ENCODE assay signal across 20 mouse cellular contexts in the genomic region with DNA sequence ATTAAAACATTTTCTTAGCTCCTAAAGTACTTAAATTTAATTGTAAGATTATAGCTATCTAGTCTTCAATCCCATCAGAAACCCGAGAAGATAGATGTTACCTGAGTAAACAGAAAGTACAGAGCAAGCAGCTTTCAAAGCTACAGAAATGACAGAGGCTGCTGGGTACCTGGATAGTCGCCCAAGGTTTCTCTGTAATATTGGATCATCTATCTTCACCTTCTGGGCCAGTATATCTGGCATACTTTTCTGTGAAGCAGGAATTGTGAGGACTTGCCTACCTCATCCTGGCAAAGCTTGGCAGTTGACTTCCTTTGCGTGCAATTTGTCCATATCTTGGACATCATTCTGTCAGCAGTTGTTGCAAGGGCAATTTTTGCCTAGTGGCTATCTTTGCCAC.
DNase-seq lines count a peak whose midpoint lies in the region; ATAC-seq and TF ChIP-seq lines count a peak whose summit lies in the region.
"Had no signal": no experiment of that assay in that cellular context is flagged by ENCODE, and none has a peak within 500 bp of the region (broad histone marks: within the 10 kb centered on the region; RNA-seq: fewer than 3 reads in every experiment).

No protein-coding gene starts in this region.

- ATAC-seq in cerebellum, adult (ENCODE audit: insufficient number of reproducible peaks, low FRiP score, low TSS enrichment) = no peak
- ATAC-seq in midbrain, embryonic 14.5 days (ENCODE audit: low FRiP score, low TSS enrichment) = no peak
- ATAC-seq: forebrain, embryonic 14.5 days; hindbrain, postnatal 0 days had no signal

- H3K4me3 ChIP-seq in midbrain, embryonic 14.5 days (replicated peaks; ENCODE audit: low read depth, low read length) = no peak overlapping the region
- H3K4me3 ChIP-seq in lung, adult 2 months (replicated peaks; ENCODE audit: extremely low read depth, low read depth, low read length) = no peak overlapping the region
- H3K4me3 ChIP-seq: embryonic facial prominence, embryonic 10.5 days; forebrain, embryonic 10.5 days; gastrocnemius, adult 2 months; heart, embryonic 10.5 days; hindbrain, embryonic 12.5 days had no signal

- H3K36me3 ChIP-seq in midbrain, embryonic 14.5 days (ENCODE audit: control insufficient read depth, insufficient read depth, low read length) = no peaks in the 10 kb centered on the region
- H3K36me3 ChIP-seq: embryonic facial prominence, embryonic 10.5 days; forebrain, embryonic 10.5 days; heart, embryonic 10.5 days; hindbrain, embryonic 12.5 days had no signal

- H3K4me2 ChIP-seq in midbrain, embryonic 14.5 days (ENCODE audit: low read length) = no peak overlapping the region
- H3K4me2 ChIP-seq: hindbrain, embryonic 12.5 days had no signal

- WGBS in midbrain, embryonic 14.5 days = 91% methylated on average over 3 of the region's 3 CpGs
- 72% methylated on average over 3 of the region's 3 CpGs for WGBS in lung, adult 2 months

- peak; percentile 18 for DNase-seq in cerebellum, adult 11-12 months
- peak; percentile 30 for DNase-seq in cerebellum, adult 9-11 months
- peak; percentile 27 to 37 for DNase-seq in cerebellum, postnatal 36 days
- DNase-seq in midbrain, embryonic 14.5 days = no peak
- no peak for DNase-seq in thymus, adult 18-20 months
- no peak for DNase-seq in lung, adult 2 months
- DNase-seq: adrenal gland, postnatal 10 days; gastrocnemius, adult 2 months; gastrocnemius, postnatal 25 days; heart, adult 11 months; heart, postnatal 10 days; heart, postnatal 4 days; kidney, adult 11 months had no signal

- H3K4me1 ChIP-seq in midbrain, embryonic 14.5 days (ENCODE audit: control insufficient read depth, insufficient read depth, low read length) = no peaks in the 10 kb centered on the region
- no peaks in the 10 kb centered on the region for H3K4me1 ChIP-seq in lung, adult 2 months (ENCODE audit: control insufficient read depth, insufficient read depth, low read length)
- H3K4me1 ChIP-seq: embryonic facial prominence, embryonic 10.5 days; heart, embryonic 10.5 days; hindbrain, embryonic 12.5 days had no signal

- H3K27me3 ChIP-seq in midbrain, embryonic 14.5 days (ENCODE audit: control insufficient read depth, insufficient read depth, low read length) = no peaks in the 10 kb centered on the region
- H3K27me3 ChIP-seq: hindbrain, embryonic 12.5 days had no signal

- H3K9ac ChIP-seq in midbrain, embryonic 14.5 days (replicated peaks; ENCODE audit: low read length) = no peak overlapping the region
- H3K9ac ChIP-seq: hindbrain, embryonic 12.5 days had no signal

- H3K27ac ChIP-seq in midbrain, embryonic 14.5 days (replicated peaks; ENCODE audit: low read depth, low read length) = no peak overlapping the region
- H3K27ac ChIP-seq: embryonic facial prominence, embryonic 10.5 days; forebrain, embryonic 10.5 days; gastrocnemius, adult 2 months; heart, embryonic 10.5 days; hindbrain, embryonic 12.5 days; hindbrain, postnatal 0 days had no signal

- no peak for TF ChIP-seq CTCF in lung, adult 2 months (IDR thresholded peaks at IDR 0.05; ENCODE audit: insufficient read depth, low read length)

- no peak for TF ChIP-seq POLR2A in lung, adult 2 months (IDR thresholded peaks at IDR 0.05; ENCODE audit: borderline replicate concordance, extremely low read depth, low read depth, low read length)

- H3K9me3 ChIP-seq in midbrain, embryonic 14.5 days (ENCODE audit: control insufficient read depth, low read length) = no peaks in the 10 kb centered on the region
- H3K9me3 ChIP-seq: embryonic facial prominence, embryonic 10.5 days; forebrain, embryonic 10.5 days; heart, embryonic 10.5 days; hindbrain, embryonic 12.5 days had no signal

Comparison
In these comparisons a context has a peak if more than half of its experiments do, and no peak if none do; other contexts are left out.
1. DNase-seq: peak in cerebellum, adult 11-12 months (single experiment), cerebellum, adult 9-11 months (single experiment) and cerebellum, postnatal 36 days (2 of 2); none in midbrain, embryonic 14.5 days (single experiment), thymus, adult 18-20 months (0 of 2) and lung, adult 2 months (single experiment).